Mouse (Mus musculus): ENCODE data around the gene Gm826. TPM values are rescaled to one million over a fixed set of nuclear protein-coding genes. Genes with fewer than 3 reads are reported as not detected.

Gene Gm826
- polyA plus RNA-seq, 1 experiment from 2014 or later: not detected

DNA sequence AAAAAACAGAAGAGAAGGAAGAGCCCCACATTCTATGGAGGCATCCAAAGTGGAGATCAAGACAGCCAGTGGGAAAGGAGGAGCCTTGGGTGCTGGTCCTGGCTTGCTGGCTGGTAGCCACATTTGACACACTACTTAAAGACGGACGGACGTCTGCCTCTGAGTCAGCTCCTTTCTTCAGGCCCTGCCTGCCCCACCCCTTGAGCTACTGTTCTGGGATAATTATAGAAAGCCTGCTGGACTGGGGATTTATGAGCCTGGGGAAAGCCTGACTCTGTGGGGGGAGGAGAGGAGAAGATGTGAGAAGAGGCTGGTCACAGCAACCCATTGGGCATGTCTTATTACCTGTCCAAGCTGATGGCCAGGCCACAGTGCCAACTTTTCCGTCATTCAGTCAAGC is 12.1 kb downstream of the Gm826 start:
- ATAC-seq: no peak
- Histone ChIP-seq H3K4me3 (no peak overlapping the region), H3K27me3 (no peaks in the 10 kb centered on the region), H3K9ac (no peak overlapping the region), H3K9me3 (replicated peaks) (no peaks in the 10 kb centered on the region), H3K36me3 (ENCODE audit: poor library complexity, severe bottlenecking) (no peaks in the 10 kb centered on the region), H3K4me2 (no peak overlapping the region), H3K27ac (no peak overlapping the region), H3K4me1 (peaks cover 3% of the 10 kb centered on the region; the same call in 1 of the 2 replicates)
- WGBS: 31% methylated on average over 4 of the region's 4 CpGs

GRCm38 (mm10) chr2:160318255-160318654 is 15.7 kb downstream of the Gm826 start:
- H3K9me3 ChIP-seq (replicated peaks): no peaks in the 10 kb centered on the region
- WGBS: 84% methylated on average over 4 of the region's 4 CpGs
- H3K36me3 ChIP-seq (ENCODE audit: poor library complexity, severe bottlenecking): no peaks in the 10 kb centered on the region
- H3K9ac ChIP-seq: no peak overlapping the region
- peaks cover 6% of the 10 kb centered on the region; the same call in 1 of the 2 replicates for H3K4me1 ChIP-seq
- H3K27me3 ChIP-seq: no peaks in the 10 kb centered on the region
- no peak for ATAC-seq
- no peak overlapping the region for H3K4me2 ChIP-seq
- H3K4me3 ChIP-seq: no peak overlapping the region
- H3K27ac ChIP-seq: no peak overlapping the region

DNA sequence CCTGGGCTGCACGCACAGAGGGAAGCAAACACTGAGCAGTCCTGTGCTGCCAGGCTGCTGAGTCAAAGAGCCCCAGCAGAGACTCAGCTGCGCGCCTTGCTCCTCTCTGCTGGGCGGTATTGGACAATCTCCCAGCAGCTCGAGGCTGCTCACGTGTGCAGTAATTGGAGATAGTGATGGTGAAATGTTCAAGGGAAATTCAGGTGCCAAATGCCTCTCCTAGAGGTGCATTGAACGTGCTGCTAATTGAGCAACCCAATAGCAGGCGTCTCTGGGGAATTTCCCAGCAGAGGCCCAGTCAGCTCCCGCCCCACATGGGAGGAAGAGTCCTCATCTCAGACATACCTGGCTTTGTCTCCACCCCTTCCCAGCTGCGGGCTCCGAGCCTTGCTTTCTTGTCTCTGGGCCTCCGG is 20.4 kb downstream of the Gm826 start:
- H3K27me3 ChIP-seq: no peaks in the 10 kb centered on the region
- no peaks in the 10 kb centered on the region for H3K9me3 ChIP-seq (replicated peaks)
- H3K27ac ChIP-seq: no peak overlapping the region
- 0 out of 2 replicates have a peak, but pooled peaks cover 3% of the 10 kb centered on the region for H3K4me1 ChIP-seq
- no peak overlapping the region for H3K4me3 ChIP-seq
- no peak overlapping the region for H3K4me2 ChIP-seq
- no peak for ATAC-seq
- no peaks in the 10 kb centered on the region for H3K36me3 ChIP-seq (ENCODE audit: poor library complexity, severe bottlenecking)
- H3K9ac ChIP-seq: no peak overlapping the region
- WGBS: 32% methylated on average over 12 of the region's 12 CpGs

DNA sequence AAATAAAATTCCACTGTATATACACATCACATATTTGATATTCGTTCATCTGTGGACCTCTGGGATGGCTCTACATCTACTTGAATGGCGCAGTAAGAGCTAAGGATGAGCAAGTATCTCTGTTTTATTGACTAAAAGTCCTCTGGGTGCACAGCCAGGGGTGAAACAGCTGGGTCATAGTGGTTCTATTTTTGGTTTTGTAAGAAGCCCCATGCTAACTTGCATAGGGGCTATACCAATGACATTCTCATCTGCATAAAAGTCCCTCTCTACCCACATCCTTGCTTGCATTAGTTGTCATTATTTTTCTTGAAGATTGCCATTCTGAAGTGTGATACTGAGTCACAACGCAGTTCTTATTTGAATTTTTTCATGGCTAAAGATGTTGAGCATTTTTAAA is 28.9 kb downstream of the Gm826 start:
- Histone ChIP-seq H3K27ac (no peak overlapping the region), H3K4me2 (no peak overlapping the region), H3K4me3 (no peak overlapping the region), H3K27me3 (no peaks in the 10 kb centered on the region), H3K9me3 (replicated peaks) (no peaks in the 10 kb centered on the region), H3K9ac (no peak overlapping the region), H3K4me1 (no peaks in the 10 kb centered on the region), H3K36me3 (ENCODE audit: poor library complexity, severe bottlenecking) (no peaks in the 10 kb centered on the region)
- no peak for ATAC-seq
- WGBS: 84% methylated on average over 3 of the region's 3 CpGs

DNA sequence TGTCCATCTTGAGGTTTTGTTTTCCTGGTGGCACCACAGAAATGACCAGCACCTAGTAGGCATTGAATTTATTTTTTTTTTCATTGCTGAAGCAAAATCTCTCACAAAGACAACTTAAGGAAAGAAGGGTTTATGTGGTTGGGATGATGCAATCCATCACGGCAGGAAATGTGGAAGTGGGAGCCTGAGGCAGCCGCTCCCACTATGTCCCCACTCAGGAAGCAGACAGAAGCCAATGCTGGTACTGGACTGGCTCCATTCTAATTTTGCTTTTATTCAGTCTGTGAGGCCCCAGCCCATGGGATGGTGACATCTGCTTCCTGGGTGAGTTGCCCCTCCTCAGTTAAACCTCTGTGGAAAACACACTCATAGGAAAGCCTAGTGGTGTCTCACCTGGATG is 30.0 kb downstream of the Gm826 start:
- no peak overlapping the region for H3K4me3 ChIP-seq
- H3K27ac ChIP-seq: no peak overlapping the region
- ATAC-seq: no peak
- no peaks in the 10 kb centered on the region for H3K9me3 ChIP-seq (replicated peaks)
- H3K36me3 ChIP-seq (ENCODE audit: poor library complexity, severe bottlenecking): no peaks in the 10 kb centered on the region
- H3K4me1 ChIP-seq: no peaks in the 10 kb centered on the region
- WGBS: 93% methylated on average over 2 of the region's 2 CpGs
- no peak overlapping the region for H3K4me2 ChIP-seq
- H3K9ac ChIP-seq: no peak overlapping the region
- H3K27me3 ChIP-seq: no peaks in the 10 kb centered on the region

DNA sequence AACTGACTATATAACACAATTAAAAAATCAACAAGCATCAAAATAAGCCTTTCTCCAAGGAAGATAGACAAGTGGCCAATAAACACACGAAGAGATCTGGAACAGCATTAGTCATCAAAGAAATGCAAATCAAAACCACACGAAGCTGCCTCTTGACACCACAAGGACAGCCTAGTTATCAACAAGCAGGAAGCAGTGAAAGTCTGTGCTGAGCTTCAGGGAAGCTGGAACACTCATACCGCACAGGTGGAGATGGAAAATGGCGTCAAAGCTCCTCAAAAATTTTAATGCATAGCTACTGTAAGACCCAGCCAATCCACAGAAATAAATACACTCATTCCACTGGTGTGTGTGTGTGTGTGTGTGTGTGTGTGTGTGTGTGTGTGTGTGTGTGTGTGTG is 31.9 kb downstream of the Gm826 start:
- H3K9ac ChIP-seq: no peak overlapping the region
- no peaks in the 10 kb centered on the region for H3K9me3 ChIP-seq (replicated peaks)
- H3K4me3 ChIP-seq: no peak overlapping the region
- no peak for ATAC-seq
- H3K4me1 ChIP-seq: no peaks in the 10 kb centered on the region
- no peak overlapping the region for H3K4me2 ChIP-seq
- H3K36me3 ChIP-seq (ENCODE audit: poor library complexity, severe bottlenecking): no peaks in the 10 kb centered on the region
- no peak overlapping the region for H3K27ac ChIP-seq
- H3K27me3 ChIP-seq: no peaks in the 10 kb centered on the region
- WGBS: 74% methylated on average over 4 of the region's 4 CpGs

DNA sequence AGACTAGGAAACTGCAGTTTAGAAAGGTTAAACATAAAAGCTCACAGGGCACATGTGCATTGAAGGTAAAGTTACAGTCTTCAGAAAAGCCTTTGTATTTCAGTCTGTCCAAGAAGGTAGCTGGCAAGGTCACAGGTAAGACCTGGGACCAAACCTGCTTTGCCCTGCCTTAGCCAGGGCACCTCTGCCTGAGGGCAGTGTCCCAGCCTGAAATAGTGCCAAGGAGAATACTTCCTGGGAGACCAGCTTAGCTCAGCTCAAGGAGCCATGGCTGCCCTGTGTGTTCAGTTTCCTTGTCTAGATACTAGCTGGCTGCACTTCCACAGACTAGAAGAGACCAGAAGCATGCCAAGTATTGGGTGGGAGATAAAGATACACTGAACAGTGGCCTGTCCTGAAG is 35.4 kb downstream of the Gm826 start:
- no peak for ATAC-seq
- Histone ChIP-seq H3K9ac (no peak overlapping the region), H3K27ac (no peak overlapping the region)

GRCm38 (mm10) chr2:160288538-160289151 is 45.3 kb downstream of the Gm826 start:
- WGBS: 72% methylated on average over 10 of the region's 10 CpGs

More for the DNA sequence above, 35.4 kb downstream of the Gm826 start:
- Histone ChIP-seq H3K4me1 (no peaks in the 10 kb centered on the region), H3K4me3 (no peak overlapping the region), H3K27me3 (no peaks in the 10 kb centered on the region), H3K9me3 (replicated peaks) (no peaks in the 10 kb centered on the region), H3K4me2 (no peak overlapping the region), H3K36me3 (ENCODE audit: poor library complexity, severe bottlenecking) (no peaks in the 10 kb centered on the region)

DNA sequence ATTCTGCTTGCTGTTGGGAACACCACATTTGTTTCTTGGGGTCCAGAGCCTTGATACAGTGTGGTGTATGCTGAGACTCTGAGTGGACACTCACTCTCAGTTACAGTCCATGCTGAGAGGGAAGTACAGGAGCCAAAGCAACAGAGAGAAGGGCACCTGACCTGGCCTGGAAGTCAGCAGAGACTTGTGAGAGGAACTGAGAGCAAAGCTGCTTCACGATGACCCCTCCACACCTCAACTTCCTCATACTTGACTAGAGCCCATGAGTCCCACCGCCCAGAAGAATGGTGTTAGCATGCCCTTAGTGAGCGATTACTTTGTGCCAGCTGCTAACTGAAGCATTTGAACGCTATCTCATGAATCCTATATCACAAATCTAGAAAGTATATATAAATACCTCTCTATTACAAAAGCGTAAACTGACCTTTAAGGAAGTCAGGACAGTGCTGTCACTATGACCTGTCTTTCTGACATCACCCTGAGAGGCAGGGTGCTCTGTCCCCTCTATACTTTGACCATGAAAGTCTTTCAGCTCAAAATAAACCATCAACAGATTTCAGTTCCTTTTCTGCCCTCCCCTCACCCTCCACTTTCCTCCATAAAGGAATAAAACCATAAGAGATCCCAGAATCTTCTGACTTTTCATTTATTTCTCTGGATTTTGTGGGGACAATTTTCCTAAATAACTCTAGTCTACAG is 57.9 kb downstream of the Gm826 start:
- Histone ChIP-seq H3K4me2 (no peak overlapping the region), H3K9me3 (replicated peaks) (no peaks in the 10 kb centered on the region), H3K27me3 (no peaks in the 10 kb centered on the region), H3K9ac (no peak overlapping the region), H3K36me3 (ENCODE audit: poor library complexity, severe bottlenecking) (no peaks in the 10 kb centered on the region), H3K27ac (no peak overlapping the region), H3K4me3 (no peak overlapping the region), H3K4me1 (no peaks in the 10 kb centered on the region)
- no peak for ATAC-seq
- 88% methylated on average over 5 of the region's 5 CpGs for WGBS

More at GRCm38 (mm10) chr2:160288538-160289151, 45.3 kb downstream of the Gm826 start:
- Histone ChIP-seq H3K27me3 (no peaks in the 10 kb centered on the region), H3K4me2 (no peak overlapping the region), H3K9me3 (replicated peaks) (no peaks in the 10 kb centered on the region), H3K27ac (no peak overlapping the region), H3K4me3 (no peak overlapping the region), H3K9ac (no peak overlapping the region), H3K36me3 (ENCODE audit: poor library complexity, severe bottlenecking) (no peaks in the 10 kb centered on the region), H3K4me1 (no peaks in the 10 kb centered on the region)
- no peak for ATAC-seq

- 91% methylated on average over 11 of the region's 11 CpGs for WGBS
- H3K27ac ChIP-seq: no peak overlapping the region
- H3K9me3 ChIP-seq (replicated peaks): no peaks in the 10 kb centered on the region
- H3K27me3 ChIP-seq: no peaks in the 10 kb centered on the region
- no peak for ATAC-seq
- no peak overlapping the region for H3K4me2 ChIP-seq
- H3K4me1 ChIP-seq: no peaks in the 10 kb centered on the region
- H3K4me3 ChIP-seq: no peak overlapping the region
- H3K9ac ChIP-seq: no peak overlapping the region
- H3K36me3 ChIP-seq (ENCODE audit: poor library complexity, severe bottlenecking): no peaks in the 10 kb centered on the region
Measured at GRCm38 (mm10) chr2:160267828-160268453, 66.0 kb downstream of the Gm826 start.

DNA sequence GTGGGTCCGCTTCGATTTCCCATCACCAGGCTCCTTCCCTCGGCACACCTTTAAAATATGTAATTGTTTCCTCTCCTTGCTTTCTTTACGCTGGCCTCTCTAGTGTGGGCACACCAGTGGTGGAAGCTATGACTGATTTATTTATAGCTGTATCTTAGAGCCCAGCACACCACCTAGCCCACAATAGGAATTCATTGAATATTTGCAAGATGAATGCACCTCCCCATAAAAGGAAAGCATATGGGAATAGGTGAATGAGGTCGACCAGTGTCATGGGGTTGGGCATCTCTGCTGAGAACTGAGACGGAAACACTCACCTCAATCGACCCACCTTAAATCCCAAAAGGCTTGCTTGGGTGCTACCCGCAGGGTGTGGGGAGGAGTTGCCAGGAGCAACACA is 70.1 kb downstream of the Gm826 start:
- no peaks in the 10 kb centered on the region for H3K9me3 ChIP-seq (replicated peaks)
- no peak overlapping the region for H3K27ac ChIP-seq
- WGBS: 89% methylated on average over 8 of the region's 8 CpGs
- H3K4me2 ChIP-seq: no peak overlapping the region
- H3K9ac ChIP-seq: no peak overlapping the region
- ATAC-seq: no peak
- no peaks in the 10 kb centered on the region for H3K27me3 ChIP-seq
- no peaks in the 10 kb centered on the region for H3K4me1 ChIP-seq
- no peaks in the 10 kb centered on the region for H3K36me3 ChIP-seq (ENCODE audit: poor library complexity, severe bottlenecking)
- H3K4me3 ChIP-seq: no peak overlapping the region

DNA sequence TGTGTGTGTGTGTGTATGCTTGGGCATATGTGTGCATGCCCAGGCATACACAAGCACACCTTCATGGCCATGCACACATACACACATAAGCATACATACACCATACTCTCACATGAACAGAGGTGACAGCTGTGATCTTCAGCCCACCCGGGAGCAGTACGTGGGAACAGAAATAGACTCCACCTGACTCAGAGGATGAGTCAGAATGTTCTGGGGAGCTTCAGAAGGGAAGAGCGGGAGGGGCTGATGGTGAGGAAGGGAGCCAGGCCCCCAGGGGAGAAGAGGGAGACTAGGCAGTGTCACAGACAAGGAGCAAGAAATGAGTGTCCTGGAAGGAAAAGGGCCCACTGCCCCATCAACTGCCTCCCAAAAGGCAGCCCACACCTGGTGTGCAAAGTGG is 72.4 kb downstream of the Gm826 start:
- no peak for ATAC-seq
- H3K27ac ChIP-seq: no peak overlapping the region
- no peak overlapping the region for H3K9ac ChIP-seq
- 92% methylated on average over 3 of the region's 3 CpGs for WGBS
- no peaks in the 10 kb centered on the region for H3K9me3 ChIP-seq (replicated peaks)
- H3K27me3 ChIP-seq: no peaks in the 10 kb centered on the region
- H3K4me2 ChIP-seq: no peak overlapping the region
- H3K4me3 ChIP-seq: no peak overlapping the region
- H3K4me1 ChIP-seq: no peaks in the 10 kb centered on the region
- H3K36me3 ChIP-seq (ENCODE audit: poor library complexity, severe bottlenecking): no peaks in the 10 kb centered on the region
